Mouse (Mus musculus): ENCODE measurements around the gene Ppp1r12a. TPM values are rescaled to one million over a fixed set of nuclear protein-coding genes. Genes with fewer than 3 reads are reported as not detected.

Gene Ppp1r12a
- total RNA-seq, 1 experiment from 2014 or later = 392 TPM

- ATAC-seq (ENCODE audit: extremely low read depth, insufficient number of reproducible peaks, low FRiP score, poor library complexity, severe bottlenecking) = no peak
Measured at GRCm38 (mm10) chr10:108283418-108283817, 121.4 kb downstream of the Ppp1r12a start.

- no peak for ATAC-seq (ENCODE audit: extremely low read depth, insufficient number of reproducible peaks, low FRiP score, poor library complexity, severe bottlenecking)
Measured at GRCm38 (mm10) chr10:108283837-108284236, 121.8 kb downstream of the Ppp1r12a start.

GRCm38 (mm10) chr10:108284445-108284844 lies 122.5 kb downstream of the Ppp1r12a start:
- ATAC-seq (ENCODE audit: extremely low read depth, insufficient number of reproducible peaks, low FRiP score, poor library complexity, severe bottlenecking) = no peak

GRCm38 (mm10) chr10:108284977-108285376 lies 123.0 kb downstream of the Ppp1r12a start:
- ATAC-seq (ENCODE audit: extremely low read depth, insufficient number of reproducible peaks, low FRiP score, poor library complexity, severe bottlenecking) = no peak

GRCm38 (mm10) chr10:108286658-108287437 lies 124.9 kb downstream of the Ppp1r12a start:
- ATAC-seq (ENCODE audit: extremely low read depth, insufficient number of reproducible peaks, low FRiP score, poor library complexity, severe bottlenecking) = no peak

GRCm38 (mm10) chr10:108287438-108287801 lies 125.4 kb downstream of the Ppp1r12a start:
- ATAC-seq (ENCODE audit: extremely low read depth, insufficient number of reproducible peaks, low FRiP score, poor library complexity, severe bottlenecking) = no peak

- ATAC-seq (ENCODE audit: extremely low read depth, insufficient number of reproducible peaks, low FRiP score, poor library complexity, severe bottlenecking) = no peak
Measured at GRCm38 (mm10) chr10:108290046-108290445, 128.1 kb downstream of the Ppp1r12a start.

- no peak for ATAC-seq (ENCODE audit: extremely low read depth, insufficient number of reproducible peaks, low FRiP score, poor library complexity, severe bottlenecking)
Measured at GRCm38 (mm10) chr10:108291688-108292471, 129.9 kb downstream of the Ppp1r12a start.

GRCm38 (mm10) chr10:108292651-108293050 lies 130.7 kb downstream of the Ppp1r12a start:
- ATAC-seq (ENCODE audit: extremely low read depth, insufficient number of reproducible peaks, low FRiP score, poor library complexity, severe bottlenecking) = no peak

GRCm38 (mm10) chr10:108293620-108294195 lies 131.7 kb downstream of the Ppp1r12a start:
- no peak for ATAC-seq (ENCODE audit: extremely low read depth, insufficient number of reproducible peaks, low FRiP score, poor library complexity, severe bottlenecking)

GRCm38 (mm10) chr10:108294766-108295165 lies 132.8 kb downstream of the Ppp1r12a start:
- ATAC-seq (ENCODE audit: extremely low read depth, insufficient number of reproducible peaks, low FRiP score, poor library complexity, severe bottlenecking) = no peak

GRCm38 (mm10) chr10:108296446-108296845 lies 134.5 kb downstream of the Ppp1r12a start:
- no peak for ATAC-seq (ENCODE audit: extremely low read depth, insufficient number of reproducible peaks, low FRiP score, poor library complexity, severe bottlenecking)

GRCm38 (mm10) chr10:108298261-108298660 lies 136.3 kb downstream of the Ppp1r12a start:
- no peak for ATAC-seq (ENCODE audit: extremely low read depth, insufficient number of reproducible peaks, low FRiP score, poor library complexity, severe bottlenecking)

- ATAC-seq (ENCODE audit: extremely low read depth, insufficient number of reproducible peaks, low FRiP score, poor library complexity, severe bottlenecking) = no peak
Measured at GRCm38 (mm10) chr10:108298841-108299545, 137.0 kb downstream of the Ppp1r12a start.

- no peak for ATAC-seq (ENCODE audit: extremely low read depth, insufficient number of reproducible peaks, low FRiP score, poor library complexity, severe bottlenecking)
Measured at GRCm38 (mm10) chr10:108299828-108300227, 137.8 kb downstream of the Ppp1r12a start.

GRCm38 (mm10) chr10:108300843-108301242 lies 138.8 kb downstream of the Ppp1r12a start:
- peak; percentile 72 for ATAC-seq (ENCODE audit: extremely low read depth, insufficient number of reproducible peaks, low FRiP score, poor library complexity, severe bottlenecking)

- no peak for ATAC-seq (ENCODE audit: extremely low read depth, insufficient number of reproducible peaks, low FRiP score, poor library complexity, severe bottlenecking)
Measured at GRCm38 (mm10) chr10:108307772-108308171, 145.8 kb downstream of the Ppp1r12a start.

- no peak for ATAC-seq (ENCODE audit: extremely low read depth, insufficient number of reproducible peaks, low FRiP score, poor library complexity, severe bottlenecking)
Measured at GRCm38 (mm10) chr10:108310195-108310594, 148.2 kb downstream of the Ppp1r12a start.

GRCm38 (mm10) chr10:108311396-108311795 lies 149.4 kb downstream of the Ppp1r12a start:
- no peak for ATAC-seq (ENCODE audit: extremely low read depth, insufficient number of reproducible peaks, low FRiP score, poor library complexity, severe bottlenecking)
